Mouse (Mus musculus) testis, adult 2 months (tissue): Measurements from ENCODE around the gene Prpsap1.

Source experiments
- CTCF ChIP-seq: fragments of 200-500 bp; IDR thresholded peaks from 2 replicates; pipeline ENCODE4 v1.5.1; 2012; ENCODE audit warnings: low read depth, mild to moderate bottlenecking, inconsistent platforms, low read length, moderate library complexity; ENCODE audit not compliant: control insufficient read depth, insufficient read depth, insufficient replicate concordance
- POLR2A ChIP-seq: fragments of 200-500 bp; IDR thresholded peaks from 2 replicates; pipeline ENCODE4 v1.6.1; 2012; ENCODE audit warnings: low read depth, mild to moderate bottlenecking, inconsistent platforms, low read length, moderate library complexity; ENCODE audit not compliant: control insufficient read depth

DNA sequence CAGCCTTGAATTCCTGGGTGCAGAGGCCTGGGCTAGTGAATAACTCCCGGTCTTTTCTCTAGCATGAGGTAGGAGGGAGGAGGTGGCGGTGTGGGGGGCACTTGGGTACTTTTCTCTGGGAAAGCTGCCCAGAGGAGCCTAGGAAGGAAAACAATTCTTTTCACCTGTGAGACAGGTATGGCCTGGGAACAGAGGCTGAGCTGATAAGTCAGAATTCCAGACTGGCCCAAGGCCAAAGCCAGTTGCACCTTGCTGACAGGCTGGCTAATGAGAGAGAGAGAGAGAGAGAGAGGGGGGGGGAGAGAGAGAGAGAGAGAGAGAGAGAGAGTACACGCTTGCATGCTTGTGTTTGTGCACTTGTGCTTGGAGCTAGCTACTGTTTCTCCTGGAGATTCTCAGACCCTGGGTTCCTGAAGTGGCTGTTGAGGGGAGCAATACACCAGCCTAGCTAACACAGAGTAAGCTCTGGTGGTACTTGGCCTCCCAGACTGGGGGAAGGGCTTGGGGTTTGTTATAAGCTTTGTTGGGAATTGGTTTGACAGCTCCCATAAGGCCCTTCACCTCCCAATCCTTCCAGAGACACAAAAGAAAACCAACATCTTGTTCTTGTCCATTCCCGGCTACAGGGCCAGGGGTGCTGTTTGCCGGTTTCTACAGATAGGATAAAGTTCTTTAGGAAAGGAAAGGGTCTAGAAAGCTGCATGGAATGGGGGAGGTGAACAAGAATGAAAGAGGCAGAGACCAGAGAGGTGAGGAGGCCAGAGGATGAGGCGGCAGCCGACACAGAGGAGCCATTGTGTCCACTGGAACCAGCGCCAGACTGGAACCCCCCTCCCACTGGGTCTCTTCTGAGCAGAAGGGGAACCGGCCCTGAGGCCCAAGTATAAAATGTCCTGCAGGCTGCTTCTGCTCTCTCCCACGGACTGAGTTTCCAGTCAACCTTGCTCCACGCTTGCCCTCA is 36.5 kb upstream of the Prpsap1 start, which contains the start of gene Sphk1:
- TF ChIP-seq CTCF: no peak
- TF ChIP-seq POLR2A: no peak
